Comparison of ENCODE assay signal across 8 mouse cellular contexts in the genomic region with DNA sequence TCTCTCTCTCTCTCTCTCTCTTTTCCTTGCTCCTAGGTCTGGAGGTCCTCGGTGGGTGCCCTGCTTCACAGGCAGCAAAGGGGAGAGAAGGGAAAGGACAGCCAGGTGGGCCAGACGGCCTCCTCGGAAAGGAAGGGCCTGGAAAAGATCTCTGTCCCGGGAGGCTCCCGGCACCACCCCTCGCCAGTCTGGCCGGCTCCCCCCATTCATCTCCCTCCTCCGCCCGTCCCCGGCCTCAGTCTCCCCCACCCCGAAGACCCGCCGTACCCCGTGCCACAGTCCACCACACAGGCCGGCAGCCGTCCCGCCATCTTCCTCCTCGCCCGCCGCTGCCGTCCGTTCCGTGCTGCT. TPM values are rescaled to one million over a fixed set of nuclear protein-coding genes. Genes with fewer than 3 reads are reported as not detected.
DNase-seq lines count a peak whose midpoint lies in the region; ATAC-seq lines count a peak whose summit lies in the region.

No protein-coding gene starts in this region.

- DNase-seq in cerebellum, adult 11 months, result no peak
- DNase-seq in neural tube, embryonic 11.5 days (ENCODE audit: low spot score), result no peak
- DNase-seq in neural tube, embryonic 10.5 days (ENCODE audit: extremely low spot score, low spot score), result no peak
- no peak for DNase-seq in thymus, adult 18-20 months
- DNase-seq in adrenal gland, adult 8-10 months, result no peak

- peak overlapping the region; percentile 61 for H3K4me2 ChIP-seq in neural tube, embryonic 11.5 days (ENCODE audit: low read depth)
- H3K4me2 ChIP-seq in limb, embryonic 12.5 days, result peak overlapping the region; percentile 52
- H3K4me2 ChIP-seq in stomach, embryonic 14.5 days (replicated peaks; ENCODE audit: low read depth, low read length), result peak overlapping the region; percentile 53; the same call in 1 of the 2 replicates

- peak overlapping the region; percentile 97 for H3K27ac ChIP-seq in neural tube, embryonic 11.5 days (ENCODE audit: low read depth, low read length)
- peak overlapping the region; percentile 98 for H3K27ac ChIP-seq in limb, embryonic 12.5 days
- H3K27ac ChIP-seq in stomach, embryonic 14.5 days (ENCODE audit: low read length), result peak overlapping the region; percentile 99

- H3K4me3 ChIP-seq in neural tube, embryonic 11.5 days (ENCODE audit: low read depth, low read length), result peak overlapping the region; percentile 84
- peak overlapping the region; percentile 80 for H3K4me3 ChIP-seq in limb, embryonic 12.5 days (replicated peaks)
- peak overlapping the region; percentile 78 for H3K4me3 ChIP-seq in stomach, embryonic 14.5 days (ENCODE audit: low read depth, low read length)

- no peaks in the 10 kb centered on the region for H3K9me3 ChIP-seq in neural tube, embryonic 11.5 days (ENCODE audit: control insufficient read depth, low read length)
- no peaks in the 10 kb centered on the region for H3K9me3 ChIP-seq in limb, embryonic 12.5 days
- H3K9me3 ChIP-seq in stomach, embryonic 14.5 days (ENCODE audit: control insufficient read depth, low read depth, low read length), result no peaks in the 10 kb centered on the region

- no peaks in the 10 kb centered on the region for H3K36me3 ChIP-seq in neural tube, embryonic 11.5 days (ENCODE audit: control insufficient read depth, insufficient read depth, low read length)
- no peaks in the 10 kb centered on the region for H3K36me3 ChIP-seq in limb, embryonic 12.5 days
- H3K36me3 ChIP-seq in stomach, embryonic 14.5 days (ENCODE audit: control insufficient read depth, insufficient read depth, low read length), result no peaks in the 10 kb centered on the region

- no peaks in the 10 kb centered on the region for H3K27me3 ChIP-seq in neural tube, embryonic 11.5 days (ENCODE audit: control insufficient read depth, insufficient read depth, low read length)
- no peaks in the 10 kb centered on the region for H3K27me3 ChIP-seq in limb, embryonic 12.5 days
- no peaks in the 10 kb centered on the region for H3K27me3 ChIP-seq in stomach, embryonic 14.5 days (ENCODE audit: control insufficient read depth, insufficient read depth, low read length)

- WGBS in neural tube, embryonic 11.5 days, result 4% methylated on average over 5 of the region's 23 CpGs
- WGBS in limb, embryonic 12.5 days, result 2% methylated on average over 20 of the region's 23 CpGs
- WGBS in stomach, embryonic 14.5 days, result 0% methylated on average over 18 of the region's 23 CpGs

- H3K9ac ChIP-seq in neural tube, embryonic 11.5 days (ENCODE audit: low read length), result peak overlapping the region; percentile 87
- peak overlapping the region; percentile 91 for H3K9ac ChIP-seq in limb, embryonic 12.5 days (replicated peaks)
- H3K9ac ChIP-seq in stomach, embryonic 14.5 days (replicated peaks; ENCODE audit: low read depth, low read length), result peak overlapping the region; percentile 82

- H3K4me1 ChIP-seq in neural tube, embryonic 11.5 days (ENCODE audit: control insufficient read depth, insufficient read depth, low read length), result 0 out of 2 replicates have a peak, but pooled peaks cover 7% of the 10 kb centered on the region
- H3K4me1 ChIP-seq in limb, embryonic 12.5 days (replicated peaks), result peaks cover 21% of the 10 kb centered on the region
- H3K4me1 ChIP-seq in stomach, embryonic 14.5 days (ENCODE audit: control insufficient read depth, insufficient read depth, low read length), result peaks cover 19% of the 10 kb centered on the region

- peak; percentile 45 for ATAC-seq in cerebellum, adult (ENCODE audit: insufficient number of reproducible peaks, low FRiP score, low TSS enrichment)
- ATAC-seq in neural tube, embryonic 11.5 days (ENCODE audit: insufficient read depth, low FRiP score, low TSS enrichment), result no peak; the same call in 1 of the 2 replicates
- no peak for ATAC-seq in limb, embryonic 12.5 days (ENCODE audit: insufficient number of reproducible peaks, insufficient read depth, low FRiP score, low TSS enrichment, low read depth)
- no peak for ATAC-seq in stomach, embryonic 14.5 days (ENCODE audit: insufficient number of reproducible peaks, insufficient read depth, low FRiP score, low read depth)

RNA-seq across cellular contexts. Expression of a gene that starts 0.5 kb away (rescaled TPM):
- 270 and 284 TPM in 2 replicates for polyA plus RNA-seq in neural tube, embryonic 11.5 days (2014; fragmentation: Nextera tagmentation; extraction: Ambion mirVana)
- 214 and 231 TPM in 2 replicates for polyA plus RNA-seq in limb, embryonic 12.5 days (2016; fragmentation: Nextera tagmentation; extraction: Ambion mirVana)
- polyA plus RNA-seq in stomach, embryonic 14.5 days (2014; fragmentation: Nextera tagmentation; extraction: Ambion mirVana), result 341 and 374 TPM in 2 replicates
- total RNA-seq in adrenal gland, adult 8-10 months (2022), result 100 to 1,000 TPM; 158 to 193 (median 172) TPM
